Mouse (Mus musculus): ENCODE measurements around the gene Slc35a3. TPM values are rescaled to one million over a fixed set of nuclear protein-coding genes. Genes with fewer than 3 reads are reported as not detected.
"Not testable (repeated sequence)": the region's sequence is repeated elsewhere in the genome, so short reads cannot be mapped to it uniquely, and the experiment has no call there.

Gene Slc35a3
- 10 to 100 TPM; 30.9 to 32.5 TPM for total RNA-seq (2021)
- long read RNA-seq, experiment 1, full-length matches to known transcripts, result 2 of 7 reads
- long read RNA-seq, experiment 1, partial matches to known transcripts, result 1 of 7 reads
- long read RNA-seq, experiment 1, other reads (novel, unspliced or antisense), result 4 of 7 reads
- long read RNA-seq, experiment 2, full-length matches to known transcripts, result 6 of 17 reads
- long read RNA-seq, experiment 2, partial matches to known transcripts, result 3 of 17 reads
- long read RNA-seq, experiment 2, other reads (novel, unspliced or antisense), result 8 of 17 reads

DNA sequence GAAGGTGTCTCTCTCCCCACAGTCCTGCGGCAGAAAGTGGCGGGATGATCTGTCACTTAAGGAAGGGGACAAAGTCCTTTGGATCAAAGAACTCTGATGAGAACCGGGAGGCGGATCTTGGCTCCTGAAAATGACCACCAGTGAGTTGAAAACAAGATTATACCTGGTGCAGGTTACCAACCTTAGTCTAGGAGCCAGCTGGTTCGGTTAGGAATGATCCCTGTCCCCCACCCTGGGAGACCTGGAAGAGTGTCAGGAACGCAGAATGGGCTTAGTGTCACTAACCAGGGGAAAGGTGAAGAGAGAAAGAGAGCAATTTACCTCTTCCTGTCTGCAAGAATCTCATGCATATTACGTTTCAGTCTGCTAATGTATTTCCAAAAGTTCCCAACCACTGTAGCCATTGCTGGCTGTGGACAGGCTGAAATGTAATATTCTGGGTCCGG lies at the start of gene Slc35a3:
Gene Slc35a3, minus strand, starts transcription at position 396 of the 446 bp plus-strand sequence.
- DNase-seq (ENCODE audit: low spot score in 2 of 2), result no peak

DNA sequence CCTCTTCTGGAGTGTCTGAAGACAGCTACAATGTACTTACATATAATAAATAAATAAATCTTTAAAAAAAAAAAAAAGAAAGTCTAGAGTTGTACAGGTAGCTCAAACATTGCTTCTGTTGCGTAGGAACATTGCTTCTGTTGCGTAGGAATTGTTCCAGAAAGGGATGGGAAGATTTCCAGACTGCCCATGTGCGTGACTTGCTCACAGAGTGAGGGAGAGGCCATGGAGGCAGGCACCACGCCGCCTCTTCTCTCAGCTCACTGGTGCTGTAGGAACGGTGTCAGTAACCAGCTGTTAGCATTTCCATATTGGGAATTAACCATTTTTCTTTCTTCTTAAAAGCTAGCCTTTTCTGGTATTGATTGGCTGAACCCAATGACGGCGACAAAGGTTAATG lies 40.2 kb upstream of the Slc35a3 start:
- DNase-seq (ENCODE audit: low spot score in 2 of 2), result no peak

DNA sequence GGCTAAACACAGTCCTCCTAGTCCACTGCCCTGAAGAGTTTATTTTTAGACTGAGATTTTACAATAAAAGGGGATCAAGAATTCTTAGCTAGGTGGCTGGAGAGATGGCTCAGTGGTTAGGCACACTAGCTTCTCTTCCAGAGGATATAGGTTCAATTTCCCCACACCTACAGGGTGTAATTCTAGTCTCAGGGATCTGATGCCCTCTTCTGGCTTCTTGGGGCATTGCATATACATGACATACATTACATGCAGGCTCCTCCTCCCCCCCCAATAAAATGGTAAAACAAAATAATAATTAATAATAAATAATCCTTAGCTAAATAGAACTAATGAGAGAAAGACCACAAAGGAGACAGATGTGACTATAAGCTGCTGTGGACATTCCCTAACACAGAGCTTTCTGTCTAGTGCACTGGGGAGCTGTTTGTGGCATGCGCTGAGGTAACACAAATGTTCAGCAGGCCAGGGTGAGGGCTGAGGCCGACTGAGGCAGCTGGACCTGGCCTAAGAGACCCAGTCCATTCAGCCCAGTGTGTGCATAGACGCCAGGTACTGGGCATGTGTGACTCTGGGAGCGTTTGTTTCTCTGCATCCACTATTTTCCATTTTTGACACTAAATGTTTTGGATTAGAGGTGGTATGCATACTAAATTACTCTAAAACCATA lies 38.7 kb upstream of the Slc35a3 start:
- no peak for DNase-seq (ENCODE audit: low spot score in 2 of 2)

DNA sequence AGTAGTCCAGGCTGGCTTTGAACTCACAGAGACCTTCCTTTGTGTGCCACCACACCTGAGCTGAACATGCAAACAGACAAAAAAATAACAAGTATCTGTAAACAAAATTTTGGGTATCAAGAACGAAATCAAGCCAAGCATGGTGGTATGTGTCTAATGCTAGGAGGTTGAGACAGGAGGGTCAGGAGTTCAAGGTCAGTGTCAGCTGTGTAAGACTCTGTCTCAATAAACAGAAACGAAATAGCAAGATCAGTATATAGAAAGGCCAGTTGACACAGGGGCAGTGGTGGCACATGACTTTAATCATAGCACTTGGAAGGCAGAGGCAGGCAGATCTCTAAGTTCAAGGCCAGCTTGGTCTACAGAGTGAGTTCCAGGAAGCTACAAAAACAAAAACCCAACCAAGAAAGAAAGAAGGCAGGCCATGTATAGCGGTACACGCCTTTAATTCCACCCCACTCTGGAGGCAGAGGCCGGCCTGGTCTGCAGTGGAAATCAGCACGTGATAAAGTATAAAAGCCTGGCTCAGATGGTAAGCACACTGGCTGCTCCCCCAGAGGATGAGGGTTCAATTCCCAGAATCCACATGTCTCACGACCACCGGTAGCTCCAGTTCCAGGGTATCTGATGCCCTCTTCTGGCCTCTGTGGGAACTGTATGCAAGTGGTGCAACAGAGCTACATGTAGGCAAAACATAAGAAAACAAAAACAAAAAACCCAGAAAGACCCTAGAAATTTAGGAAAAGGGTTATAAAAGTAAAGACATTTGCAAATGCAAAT lies 36.0 kb upstream of the Slc35a3 start:
- no peak for DNase-seq (ENCODE audit: low spot score in 2 of 2)

DNA sequence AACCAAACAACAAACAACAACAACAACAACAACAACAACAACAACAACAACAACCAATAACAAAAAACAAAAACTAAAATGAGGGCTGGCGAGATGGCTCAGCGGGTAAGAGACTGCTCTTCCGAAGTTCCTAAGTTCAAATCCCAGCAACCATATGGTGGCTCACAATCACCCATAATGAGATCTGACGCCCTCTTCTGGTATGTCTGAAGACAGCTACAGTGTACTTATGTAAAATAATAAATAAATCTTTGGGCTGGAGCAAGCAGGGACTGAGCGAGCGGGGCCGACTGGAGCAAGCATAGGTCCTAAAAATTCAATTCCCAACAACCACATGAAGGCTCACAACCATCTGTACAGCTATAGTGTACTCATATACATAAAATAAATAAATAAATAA lies 35.0 kb upstream of the Slc35a3 start:
- not testable (repeated sequence) for DNase-seq (ENCODE audit: low spot score in 2 of 2)

DNA sequence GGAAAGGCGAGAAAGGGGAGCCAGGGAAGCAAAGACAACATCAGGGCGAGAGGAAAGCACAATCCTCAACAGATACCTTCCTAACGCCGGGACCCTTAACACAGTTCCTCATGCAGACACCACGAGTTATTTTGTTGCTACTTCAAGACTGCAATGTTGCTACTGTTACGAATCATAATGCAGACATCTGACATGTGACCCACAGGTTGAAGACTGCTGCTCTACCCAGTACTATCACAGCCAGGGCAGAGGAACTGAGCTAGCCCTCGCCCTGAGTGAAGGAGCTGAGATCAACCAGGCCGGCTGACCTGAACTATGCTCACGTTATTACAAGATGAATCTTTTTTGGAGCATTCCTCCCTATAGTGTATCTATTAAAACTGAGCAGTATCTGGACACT lies 28.3 kb upstream of the Slc35a3 start:
- no peak for DNase-seq (ENCODE audit: low spot score in 2 of 2)

DNA sequence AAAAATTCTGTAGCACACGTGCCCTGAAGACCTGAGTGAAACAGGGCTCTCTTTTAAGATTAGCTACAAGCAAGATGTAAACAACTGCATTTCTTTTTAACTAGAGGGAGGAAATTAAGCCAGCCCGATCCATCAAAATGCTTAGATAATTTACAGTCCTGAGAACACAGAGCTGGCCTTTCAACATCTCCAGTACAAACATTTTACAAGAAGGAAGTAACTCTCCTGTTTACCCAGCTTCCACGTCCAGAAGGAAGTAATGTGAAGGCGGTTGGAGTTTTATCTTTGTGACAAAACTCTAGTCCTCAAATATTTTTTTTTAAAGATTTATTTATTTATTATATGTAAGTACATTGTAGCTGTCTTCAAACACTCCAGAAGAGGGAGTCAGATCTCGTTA lies 27.5 kb upstream of the Slc35a3 start:
- DNase-seq (ENCODE audit: low spot score in 2 of 2), result no peak

DNA sequence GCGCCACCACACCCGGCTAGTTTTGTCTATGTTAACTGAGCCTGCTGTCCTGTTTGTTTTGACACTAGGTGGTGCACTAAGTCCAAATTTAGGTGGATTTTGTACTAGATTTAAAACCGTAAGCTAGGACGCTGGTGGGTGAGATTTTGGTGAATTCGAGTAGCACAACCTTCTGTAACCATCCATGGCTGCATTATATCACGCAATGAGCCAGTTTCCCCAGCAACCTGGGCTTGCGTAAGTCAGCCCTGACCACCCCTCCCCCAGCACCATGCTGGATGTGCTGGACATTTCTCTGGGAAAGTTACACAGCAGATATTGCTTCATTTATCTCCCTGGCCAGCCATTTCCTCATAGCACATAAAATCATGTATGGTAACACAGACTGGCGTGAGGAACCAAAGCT lies 24.7 kb upstream of the Slc35a3 start:
- no peak for DNase-seq (ENCODE audit: low spot score in 2 of 2)

DNA sequence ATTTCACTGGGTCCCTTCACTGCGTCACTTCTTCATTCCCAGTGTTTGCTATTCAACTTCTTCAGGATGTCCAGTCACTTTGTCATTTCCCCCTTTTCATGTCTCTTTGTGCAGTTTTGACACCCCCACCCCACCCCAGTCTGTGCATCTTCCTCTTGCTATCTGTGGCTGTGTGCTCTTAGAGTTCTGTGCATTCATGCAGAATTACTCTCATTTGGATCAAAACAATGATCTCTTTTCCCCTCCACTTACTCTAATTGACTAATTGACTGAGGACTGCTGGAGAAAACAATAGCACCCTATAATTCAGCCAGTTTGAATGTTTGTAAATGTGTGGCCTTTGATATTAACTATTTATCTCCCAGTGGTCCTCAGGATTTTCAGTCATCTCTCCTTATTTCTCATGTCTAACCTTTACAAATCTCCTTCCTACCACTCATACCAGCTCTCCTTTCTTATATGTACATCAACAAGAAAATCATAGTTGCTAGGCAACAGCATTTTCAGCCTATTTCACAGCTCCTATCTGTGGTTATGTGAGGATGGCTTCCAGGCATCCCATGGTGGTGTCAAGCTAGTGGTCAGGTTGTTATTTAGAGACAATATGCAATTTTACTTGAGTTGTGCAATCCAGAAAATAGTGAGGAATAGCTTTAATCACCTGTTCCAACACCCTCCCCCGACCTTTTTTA lies 17.0 kb upstream of the Slc35a3 start:
- DNase-seq (ENCODE audit: low spot score in 2 of 2), result no peak

DNA sequence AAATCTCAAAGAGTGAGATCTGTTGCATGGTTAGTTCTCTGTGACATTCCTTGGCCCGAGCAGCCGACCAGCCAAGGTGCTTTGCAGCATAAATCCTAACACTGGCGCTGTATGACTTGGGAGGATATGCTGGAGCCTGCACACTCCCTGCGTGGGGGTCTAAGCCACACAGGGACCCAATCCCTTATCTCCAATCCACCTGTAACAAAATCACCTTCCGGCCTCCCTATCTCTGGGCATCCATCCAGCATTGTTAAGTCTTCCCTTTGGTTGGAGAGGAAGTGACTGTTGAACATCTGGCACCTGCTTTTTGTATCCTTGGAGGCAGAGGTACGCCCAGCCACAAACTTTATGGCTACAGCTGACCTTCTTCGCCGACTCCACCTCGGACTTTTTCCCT lies 14.2 kb upstream of the Slc35a3 start:
- no peak for DNase-seq (ENCODE audit: low spot score in 2 of 2)

DNA sequence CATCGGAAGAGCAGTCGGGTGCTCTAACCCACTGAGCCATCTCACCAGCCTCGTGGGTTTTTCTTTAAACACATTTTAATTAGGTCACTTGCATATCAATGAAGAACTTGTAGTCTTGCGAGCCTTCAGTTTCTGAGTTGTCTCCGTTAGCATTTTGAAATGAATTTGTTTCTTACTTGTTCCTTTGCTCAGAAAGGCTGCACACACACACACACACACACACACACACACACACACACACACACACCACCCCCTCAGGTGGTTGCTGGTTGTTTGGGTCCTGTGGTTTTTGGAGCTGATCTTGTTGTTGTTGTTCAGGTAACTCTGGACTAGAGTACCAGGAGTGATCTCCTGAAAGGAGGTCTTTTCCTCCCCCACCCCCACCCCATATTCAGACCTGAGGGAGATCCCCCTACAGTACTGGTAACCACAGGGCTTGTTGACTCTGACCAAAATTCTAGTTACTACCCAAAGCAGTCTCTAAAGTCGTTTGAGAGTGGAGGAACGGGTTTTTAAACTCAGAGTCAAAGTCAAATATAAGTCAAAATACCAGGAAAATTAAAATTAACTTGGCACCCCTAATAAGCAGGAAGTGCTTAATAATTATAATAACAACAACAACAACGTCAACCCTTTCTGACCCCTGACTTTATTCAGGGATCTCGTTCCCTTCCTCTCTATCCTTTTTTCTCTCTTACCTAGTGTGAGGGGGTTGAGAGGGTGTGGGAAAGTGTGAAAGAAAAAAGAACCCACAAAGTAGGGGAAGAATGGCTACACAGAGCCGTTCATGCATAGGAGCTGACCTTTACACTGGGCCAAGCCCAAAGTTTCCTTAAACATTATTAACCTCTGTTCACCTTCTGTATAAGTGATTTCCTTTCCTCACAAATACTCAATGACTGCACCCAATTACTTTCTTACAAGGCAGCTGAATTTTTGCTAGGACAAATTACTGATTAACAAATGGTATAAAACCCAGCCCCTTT lies 11.2 kb upstream of the Slc35a3 start:
- no peak for DNase-seq (ENCODE audit: low spot score in 2 of 2)

DNA sequence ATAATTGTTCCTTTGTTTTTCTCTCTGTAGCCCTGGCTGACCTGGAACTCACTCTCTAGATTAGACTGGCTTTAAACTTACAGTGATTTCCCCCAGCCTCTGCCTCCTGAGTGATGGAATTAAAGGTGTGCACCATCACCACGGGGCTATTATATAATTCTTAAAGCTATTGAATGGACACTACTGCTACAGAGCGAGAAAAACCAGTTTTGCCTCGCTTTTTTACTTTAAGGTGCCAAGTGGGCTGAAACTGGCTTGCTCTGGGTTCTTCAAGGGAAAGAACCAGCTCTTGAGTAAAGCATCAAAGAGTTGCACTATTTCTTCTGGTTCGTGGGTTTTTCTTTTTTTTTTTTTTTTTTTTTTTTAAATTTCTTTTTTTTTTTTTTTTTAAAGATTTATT lies 10.3 kb upstream of the Slc35a3 start:
- no peak for DNase-seq (ENCODE audit: low spot score in 2 of 2)

DNA sequence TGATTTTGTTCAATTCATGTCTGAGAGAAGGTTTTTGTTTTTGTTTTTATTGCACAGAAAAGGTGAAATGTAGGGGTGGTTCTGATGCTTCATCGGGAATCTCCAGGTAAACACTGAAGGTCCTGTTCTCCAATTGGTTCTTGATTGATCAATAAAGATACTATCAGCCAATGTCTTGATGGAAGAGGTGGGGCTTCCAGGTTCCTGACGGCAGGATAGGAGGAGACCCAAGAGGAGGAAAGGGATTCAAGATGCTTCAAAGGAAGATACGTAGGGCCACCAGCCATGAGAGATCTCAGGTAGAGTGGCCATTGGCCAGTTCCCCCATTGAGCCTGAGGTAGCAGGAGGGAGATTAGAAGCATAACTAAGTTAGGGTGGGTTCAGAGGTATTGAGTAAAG lies 6.3 kb upstream of the Slc35a3 start:
- DNase-seq (ENCODE audit: low spot score in 2 of 2), result no peak

DNA sequence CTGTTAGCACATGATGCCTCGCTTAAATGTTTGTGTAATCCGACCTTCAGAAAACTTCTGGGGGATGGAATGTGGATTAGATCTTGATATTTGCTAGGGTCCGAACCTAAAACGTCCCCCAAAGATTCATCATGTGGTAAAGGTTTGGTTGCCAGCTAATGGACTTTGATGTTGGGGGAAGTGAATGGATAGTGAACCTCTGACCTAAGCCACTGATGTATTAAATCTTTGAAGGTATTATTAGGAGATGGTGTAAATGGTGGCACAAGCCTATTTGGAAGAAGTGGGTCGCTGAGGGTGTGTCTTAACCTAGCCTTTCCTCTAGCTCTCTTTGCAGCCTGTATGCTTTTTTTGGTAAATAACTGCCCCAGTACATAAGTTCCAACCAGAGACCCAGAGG lies 400 bp upstream of the Slc35a3 start:
- no peak for DNase-seq (ENCODE audit: low spot score in 2 of 2)

DNA sequence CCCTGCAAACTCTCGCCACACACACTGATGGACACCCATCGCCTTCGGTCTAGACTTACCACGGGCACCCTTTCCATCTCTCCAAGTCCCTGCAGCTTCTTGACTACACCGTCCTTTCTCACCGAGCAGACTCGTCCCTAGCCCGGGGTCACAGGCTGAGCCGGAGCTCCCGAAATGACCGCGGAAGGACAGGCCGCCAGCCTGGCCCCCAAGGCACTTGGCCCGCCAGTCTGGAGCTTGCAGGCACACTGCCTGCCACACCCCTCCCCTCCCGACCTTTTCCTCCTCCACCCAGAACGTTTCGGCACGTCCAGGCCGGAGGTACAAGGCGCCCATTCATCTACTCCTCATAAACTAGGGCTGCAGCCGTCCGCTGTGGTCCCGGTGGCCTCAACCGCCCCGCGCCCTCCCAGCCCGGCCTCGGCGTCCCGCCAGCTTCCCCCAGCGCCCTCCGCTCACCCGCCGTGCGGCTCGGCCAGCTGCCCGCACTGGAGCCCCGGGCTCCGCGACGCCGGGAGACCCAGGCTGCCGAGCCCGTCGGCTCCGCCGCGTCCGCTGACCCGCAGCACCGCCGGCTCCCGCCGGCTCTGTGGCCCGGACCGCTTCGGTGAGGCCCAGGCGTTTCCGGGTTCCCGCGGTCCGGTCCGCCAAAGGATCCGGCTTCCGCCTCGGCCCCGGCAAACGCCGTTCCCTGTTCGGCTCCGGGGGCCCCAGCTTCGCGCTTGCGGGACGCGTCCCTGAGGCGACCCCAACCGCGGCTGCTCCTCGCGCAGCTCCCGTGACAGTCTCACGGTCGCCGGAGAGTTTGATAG lies 801 bp downstream of the Slc35a3 start:
- peak; percentile 67 to 74 for DNase-seq (ENCODE audit: low spot score in 2 of 2)

DNA sequence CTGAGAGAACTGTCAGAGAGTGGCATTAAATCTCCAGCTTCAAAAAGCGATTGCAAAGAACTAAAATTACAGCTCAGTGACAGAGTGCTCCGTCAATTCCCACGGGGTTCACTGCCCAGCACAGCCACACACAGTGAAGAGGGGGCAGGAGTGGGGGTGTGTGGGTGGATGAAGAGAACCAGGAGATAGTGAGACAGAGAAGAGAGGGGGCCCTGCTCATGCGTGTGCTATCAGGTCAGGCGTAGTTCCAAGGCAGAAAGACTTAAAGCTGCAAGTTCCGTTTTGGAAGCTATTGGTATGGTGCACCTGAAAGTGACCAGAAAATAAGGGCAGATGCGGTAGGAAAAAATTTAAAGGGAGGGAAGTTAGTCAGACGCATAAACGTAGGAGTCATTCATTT lies 1.7 kb downstream of the Slc35a3 start:
- DNase-seq (ENCODE audit: low spot score in 2 of 2), result no peak

DNA sequence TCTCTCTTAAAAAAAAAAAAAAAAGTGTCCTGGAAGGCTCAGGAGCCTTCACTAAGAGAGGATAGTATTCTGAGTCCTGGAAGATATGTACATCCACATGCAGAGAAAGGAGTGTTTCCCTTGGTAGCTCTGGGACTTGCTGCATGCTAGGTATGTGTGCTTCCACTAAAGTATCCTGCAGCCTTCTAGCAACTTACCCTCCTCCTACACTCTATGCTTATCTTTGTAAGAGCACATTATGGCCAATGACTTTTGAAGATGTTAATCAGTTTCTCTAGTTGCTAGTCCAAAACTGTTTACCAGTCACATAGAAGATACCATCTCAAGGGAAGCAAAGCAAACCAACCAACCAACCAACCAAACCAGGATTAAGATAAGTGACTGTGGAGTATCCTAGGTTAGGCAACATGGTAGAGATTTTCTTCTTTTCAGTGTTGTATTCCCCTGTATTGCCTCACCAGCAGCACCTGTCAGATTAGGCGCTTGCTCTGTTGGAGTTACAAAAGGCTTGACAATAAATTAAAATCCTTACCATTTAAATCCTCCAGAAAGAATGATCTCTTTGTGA lies 6.9 kb downstream of the Slc35a3 start:
- no peak for DNase-seq (ENCODE audit: low spot score in 2 of 2)

DNA sequence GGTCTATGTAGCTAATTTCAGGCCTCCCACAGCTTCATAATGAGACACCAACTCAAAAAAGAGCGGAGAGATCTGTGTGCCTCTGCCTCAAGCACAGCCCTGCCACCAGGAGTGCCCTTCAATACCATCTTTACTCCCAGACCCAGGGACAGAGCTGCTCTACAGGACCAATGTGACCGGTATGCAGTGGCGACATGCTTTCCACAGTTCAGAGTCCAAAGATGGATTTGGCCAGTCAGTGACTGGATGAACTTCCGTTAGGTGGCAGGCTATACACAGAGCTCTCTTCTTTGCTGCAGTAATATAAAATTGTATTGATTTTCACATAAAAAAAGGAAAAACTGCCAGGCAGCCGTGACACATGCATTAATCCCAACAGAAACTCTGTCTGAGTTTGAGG lies 8.8 kb downstream of the Slc35a3 start:
- no peak for DNase-seq (ENCODE audit: low spot score in 2 of 2)

DNA sequence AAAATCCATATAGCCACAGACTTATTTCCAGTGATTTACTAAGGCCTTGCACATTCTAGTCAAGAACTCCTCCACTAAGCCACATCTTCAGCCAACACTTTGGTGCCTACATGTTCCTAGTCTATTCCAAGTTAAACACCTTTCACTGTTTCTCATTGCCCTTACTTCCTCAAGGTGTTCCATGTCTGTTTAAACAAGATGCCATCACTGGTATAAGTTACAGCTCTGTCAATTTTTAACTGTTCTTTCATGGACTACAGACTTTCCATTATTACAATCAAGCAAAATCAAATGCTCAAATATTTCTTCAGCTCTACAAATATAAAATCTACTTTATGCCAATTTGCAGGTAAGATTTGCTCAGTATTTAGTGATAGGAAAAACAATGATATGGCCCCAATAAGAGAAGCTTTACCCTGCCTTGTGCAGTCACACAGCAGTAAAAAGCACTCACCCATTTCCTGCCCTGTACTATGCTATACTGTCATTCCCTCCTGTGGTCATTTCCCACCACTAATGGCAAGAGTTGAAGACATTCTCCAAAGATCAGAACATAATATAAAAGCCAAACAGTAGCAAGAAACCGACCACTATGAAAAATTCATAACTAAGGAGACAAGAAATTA lies 9.9 kb downstream of the Slc35a3 start:
- DNase-seq (ENCODE audit: low spot score in 2 of 2), result no peak

All from adrenal gland, postnatal 4 days (tissue).